Mouse (Mus musculus) lung, postnatal 0 days (tissue): ENCODE measurements at regions not wholly inside any gene's neighbourhood (a gene's known extent, or its start where the extent isn't known, plus 50 kb on each side); places are given as distances from the start of the nearest gene placed in this dataset.

Experiments used
- ATAC-seq: fragments of 200-750 bp; cut with Nextera tagmentation; 2 replicates; pipeline ENCODE4 v1.8.0; 2017; ENCODE audit warnings: moderate library complexity
- DNase-seq: peaks from one replicate; pipeline ENCODE4 v3.0.0-alpha.2; 2016; ENCODE audit warnings: low spot score
- H3K27ac ChIP-seq: fragments of 300-500 bp; sonication (generic); 2 replicates; pipeline ENCODE4 v1.5.1; 2014; ENCODE audit warnings: antibody characterized with exemption, mild to moderate bottlenecking, low read length, mixed read lengths
- H3K27me3 ChIP-seq: fragments of 300-500 bp; sonication (generic); replicated peaks from 2 replicates; pipeline ENCODE4 v1.6.1; 2014; ENCODE audit warnings: low read length, mixed read lengths; ENCODE audit not compliant: insufficient read depth
- H3K36me3 ChIP-seq: fragments of 300-500 bp; sonication (generic); 2 replicates; pipeline ENCODE4 v1.6.1; 2014; ENCODE audit warnings: low read length, mixed read lengths; ENCODE audit not compliant: insufficient read depth
- H3K4me1 ChIP-seq: fragments of 300-500 bp; sonication (generic); 2 replicates; pipeline ENCODE4 v1.6.1; 2014; ENCODE audit warnings: antibody characterized with exemption, low read depth, low read length, mixed read lengths; ENCODE audit not compliant: insufficient read depth
- H3K4me2 ChIP-seq: fragments of 300-500 bp; sonication (generic); replicated peaks from 2 replicates; pipeline ENCODE4 v1.6.1; 2014; ENCODE audit warnings: low read depth, mild to moderate bottlenecking, low read length, moderate library complexity, mixed read lengths
- H3K4me3 ChIP-seq: fragments of 300-500 bp; sonication (generic); 2 replicates; pipeline ENCODE4 v1.5.1; 2014; ENCODE audit warnings: low read depth, low read length
- H3K9ac ChIP-seq: fragments of 300-500 bp; sonication (generic); replicated peaks from 2 replicates; pipeline ENCODE4 v1.6.1; 2014; ENCODE audit warnings: low read depth, mild to moderate bottlenecking
- H3K9me3 ChIP-seq: fragments of 300-500 bp; sonication (generic); 2 replicates; pipeline ENCODE4 v1.6.1; 2016; ENCODE audit warnings: low read length, mixed read lengths
- CTCF ChIP-seq: IDR thresholded peaks from 2 replicates; pipeline ENCODE4 v1.5.1; 2016; ENCODE audit warnings: antibody characterized with exemption, mild to moderate bottlenecking
- EP300 ChIP-seq: IDR thresholded peaks from 2 replicates; pipeline ENCODE4 v1.6.1; 2016; ENCODE audit warnings: antibody characterized with exemption, mild to moderate bottlenecking, control low read depth
- WGBS: fragments of 180-500 bp; shearing (Covaris S2); extraction: QIAGEN DNeasy Blood & Tissue Kit; methylation state at CpG from one replicate; pipeline ENCODE4 v1.1.7; 2014; 5-methylcytosine and 5-hydroxymethylcytosine counted together

GRCm38 (mm10) chr4:55594699-55595098, 62.4 kb upstream of the Klf4 start:
- ATAC-seq (no peak), DNase-seq (no peak)
- H3K4me3 ChIP-seq: no peak overlapping the region
- H3K4me1 ChIP-seq: no peaks in the 10 kb centered on the region
- no peaks in the 10 kb centered on the region for H3K9me3 ChIP-seq
- TF ChIP-seq EP300 (no peak), CTCF (no peak)
- no peak overlapping the region for H3K9ac ChIP-seq
- H3K27ac ChIP-seq: no peak overlapping the region
- 70% methylated on average over 6 of the region's 6 CpGs for WGBS
- H3K4me2 ChIP-seq: no peak overlapping the region
- H3K36me3 ChIP-seq: no peaks in the 10 kb centered on the region
- H3K27me3 ChIP-seq: no peaks in the 10 kb centered on the region

GRCm38 (mm10) chr4:55593132-55593531, 60.9 kb upstream of the Klf4 start:
- Histone ChIP-seq H3K9ac (no peak overlapping the region), H3K27ac (no peak overlapping the region), H3K4me2 (no peak overlapping the region), H3K9me3 (no peaks in the 10 kb centered on the region), H3K27me3 (no peaks in the 10 kb centered on the region), H3K36me3 (no peaks in the 10 kb centered on the region), H3K4me3 (no peak overlapping the region), H3K4me1 (no peaks in the 10 kb centered on the region)
- TF ChIP-seq CTCF (no peak), EP300 (no peak)
- no peak for ATAC-seq
- 14% methylated on average over 3 of the region's 3 CpGs for WGBS
- no peak for DNase-seq

- Histone ChIP-seq H3K4me3 (no peak overlapping the region), H3K27ac (no peak overlapping the region), H3K27me3 (no peaks in the 10 kb centered on the region), H3K4me1 (no peaks in the 10 kb centered on the region), H3K9ac (no peak overlapping the region), H3K36me3 (no peaks in the 10 kb centered on the region), H3K9me3 (no peaks in the 10 kb centered on the region), H3K4me2 (no peak overlapping the region)
- ATAC-seq (no peak), DNase-seq (no peak)
- TF ChIP-seq CTCF: no peak
- TF ChIP-seq EP300: no peak
- WGBS: 70% methylated on average over 3 of the region's 3 CpGs
These were observed 53.9 kb upstream of the Klf4 start for GRCm38 (mm10) chr4:55586212-55586611.

- ATAC-seq (no peak), DNase-seq (no peak)
- Histone ChIP-seq H3K9me3 (no peaks in the 10 kb centered on the region), H3K27me3 (no peaks in the 10 kb centered on the region), H3K4me3 (no peak overlapping the region), H3K4me2 (no peak overlapping the region), H3K4me1 (no peaks in the 10 kb centered on the region), H3K27ac (no peak overlapping the region), H3K36me3 (no peaks in the 10 kb centered on the region), H3K9ac (no peak overlapping the region)
- TF ChIP-seq EP300: no peak
- no peak for TF ChIP-seq CTCF
- 70% methylated on average over 8 of the region's 8 CpGs for WGBS
These were observed 51.3 kb upstream of the Klf4 start for GRCm38 (mm10) chr4:55583589-55583988.
